Mouse (Mus musculus) embryo, embryonic 11 days (tissue): ENCODE measurements around the gene Kif27.
A peak's percentile ranks its signal among the peaks of the same experiment; 100 is the strongest.
"Not testable (repeated sequence)": the region's sequence is repeated elsewhere in the genome, so short reads cannot be mapped to it uniquely, and the experiment has no call there.

Experiments used
- DNase-seq: peaks from one replicate; pipeline ENCODE4 v3.0.0-alpha.2; 2015

The Kif27 gene

DNA sequence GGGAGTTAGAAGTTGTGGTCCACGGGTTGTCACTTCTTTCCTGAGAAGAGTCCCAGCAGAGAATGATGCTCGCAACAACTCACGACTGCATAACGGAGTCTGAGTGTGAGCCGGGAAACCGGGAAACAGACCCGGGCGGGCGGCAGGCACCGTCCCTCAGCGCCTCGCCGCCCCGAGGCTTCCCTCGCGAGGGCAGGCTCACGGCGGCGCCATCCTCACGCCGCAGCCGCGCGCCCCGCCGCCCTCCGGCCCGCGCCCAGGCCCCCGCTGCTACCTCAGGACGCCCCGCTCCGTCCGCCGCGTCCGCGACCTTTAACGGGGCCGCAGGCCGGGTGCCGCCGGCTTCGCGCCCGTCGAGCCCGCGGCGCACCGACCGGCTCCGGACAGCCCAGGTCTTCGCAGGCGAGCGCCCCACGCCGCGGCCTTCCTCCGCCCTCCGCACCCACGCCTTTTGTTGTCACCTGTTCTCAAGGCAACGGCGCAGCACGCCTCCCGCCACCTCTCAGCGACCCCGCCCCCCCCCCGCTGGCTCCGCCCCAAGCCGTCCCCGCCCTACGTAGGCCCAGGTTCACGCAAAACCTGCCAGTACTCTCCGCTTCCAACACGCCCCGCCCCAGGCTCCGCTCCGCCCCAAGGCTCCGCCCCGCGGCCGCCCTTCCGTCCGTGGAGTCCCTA lies at the start of gene Kif27:
Gene Kif27 (minus strand): TSS at position 494 of the 675 bp plus-strand sequence.
- peak; percentile 93 for DNase-seq

DNA sequence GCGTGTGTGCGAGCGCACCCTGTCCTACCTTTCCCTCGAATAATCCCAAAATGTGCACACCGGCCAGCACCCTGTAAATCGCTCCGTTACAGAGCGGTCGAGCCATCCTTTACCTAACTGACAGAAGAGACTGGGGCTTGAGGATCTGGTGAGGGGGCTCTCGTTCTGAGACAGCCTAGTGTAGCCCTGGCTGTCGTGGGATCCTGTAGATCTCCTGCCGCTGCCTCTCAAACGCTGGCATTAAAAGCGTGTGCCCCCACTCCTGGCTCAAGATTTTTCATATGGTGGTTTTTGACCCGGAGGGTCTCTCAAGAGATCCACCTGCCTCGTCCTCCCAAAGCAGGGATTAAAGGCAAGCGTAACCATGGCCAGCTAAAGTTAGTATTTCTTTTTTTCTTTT lies 44.3 kb upstream of the Kif27 start, which contains the start of gene Hnrnpk:
Gene Hnrnpk (minus strand): TSS at position 101 of the 400 bp plus-strand sequence.
- not testable (repeated sequence) for DNase-seq

DNA sequence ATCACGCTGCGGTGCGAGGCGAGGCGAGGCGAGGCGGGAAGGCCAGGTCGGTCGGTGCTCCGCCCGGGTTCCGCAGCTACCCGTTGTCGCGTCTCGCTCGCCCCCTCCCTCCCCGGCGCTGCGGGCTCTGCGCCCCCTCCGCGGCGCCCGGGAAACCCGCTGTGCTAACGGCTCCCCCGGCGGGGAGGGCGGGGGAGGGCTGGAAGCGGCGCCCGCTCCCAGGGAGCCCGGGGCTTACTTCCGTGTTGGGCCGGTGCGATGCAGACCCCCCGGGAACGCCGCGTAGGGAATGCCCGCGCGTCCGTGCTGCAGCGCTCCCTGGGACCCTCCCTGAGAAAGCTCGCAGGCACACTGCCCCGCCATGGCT lies 43.8 kb upstream of the Kif27 start:
- no peak for DNase-seq

DNA sequence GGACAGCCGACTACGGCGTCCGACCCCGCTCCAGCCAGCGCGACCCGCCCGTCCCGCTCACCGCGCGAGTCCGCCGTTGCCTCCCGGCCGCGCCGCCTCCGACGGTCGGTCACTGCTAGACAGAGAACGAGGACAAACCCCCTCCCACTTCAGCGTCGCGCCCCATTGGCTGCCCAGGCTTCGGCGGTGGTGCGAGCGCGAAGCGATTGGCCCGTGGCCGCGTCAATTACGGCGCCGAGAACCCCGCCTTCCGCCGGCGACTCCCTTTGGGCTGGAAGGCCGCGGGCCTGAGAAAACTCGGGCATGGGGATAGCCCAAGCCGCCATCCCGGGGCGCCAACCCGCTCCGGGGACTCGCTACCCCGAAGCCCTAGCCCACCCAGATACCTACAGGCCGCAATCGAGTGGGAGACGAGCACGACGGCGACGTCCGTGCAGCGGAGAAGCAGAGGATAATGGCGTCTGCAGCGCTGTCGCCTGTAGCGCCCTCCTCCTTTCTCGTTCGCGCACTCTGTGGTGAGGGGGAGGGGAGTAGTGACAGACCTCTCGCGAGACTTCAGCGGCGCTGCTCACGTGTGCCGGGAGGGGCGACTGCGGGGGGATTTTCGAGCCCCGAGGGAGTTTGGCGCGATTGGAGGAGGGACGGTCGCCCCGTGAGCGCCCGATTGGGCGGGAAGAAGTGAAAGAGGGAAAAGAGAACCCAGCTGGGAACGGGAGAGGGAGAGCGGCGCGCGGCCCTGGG lies 43.3 kb upstream of the Kif27 start, which contains the start of gene Rmi1:
Gene Rmi1 (plus strand): TSS at position 246 of the 741 bp plus-strand sequence.
- peak; percentile 99 for DNase-seq

DNA sequence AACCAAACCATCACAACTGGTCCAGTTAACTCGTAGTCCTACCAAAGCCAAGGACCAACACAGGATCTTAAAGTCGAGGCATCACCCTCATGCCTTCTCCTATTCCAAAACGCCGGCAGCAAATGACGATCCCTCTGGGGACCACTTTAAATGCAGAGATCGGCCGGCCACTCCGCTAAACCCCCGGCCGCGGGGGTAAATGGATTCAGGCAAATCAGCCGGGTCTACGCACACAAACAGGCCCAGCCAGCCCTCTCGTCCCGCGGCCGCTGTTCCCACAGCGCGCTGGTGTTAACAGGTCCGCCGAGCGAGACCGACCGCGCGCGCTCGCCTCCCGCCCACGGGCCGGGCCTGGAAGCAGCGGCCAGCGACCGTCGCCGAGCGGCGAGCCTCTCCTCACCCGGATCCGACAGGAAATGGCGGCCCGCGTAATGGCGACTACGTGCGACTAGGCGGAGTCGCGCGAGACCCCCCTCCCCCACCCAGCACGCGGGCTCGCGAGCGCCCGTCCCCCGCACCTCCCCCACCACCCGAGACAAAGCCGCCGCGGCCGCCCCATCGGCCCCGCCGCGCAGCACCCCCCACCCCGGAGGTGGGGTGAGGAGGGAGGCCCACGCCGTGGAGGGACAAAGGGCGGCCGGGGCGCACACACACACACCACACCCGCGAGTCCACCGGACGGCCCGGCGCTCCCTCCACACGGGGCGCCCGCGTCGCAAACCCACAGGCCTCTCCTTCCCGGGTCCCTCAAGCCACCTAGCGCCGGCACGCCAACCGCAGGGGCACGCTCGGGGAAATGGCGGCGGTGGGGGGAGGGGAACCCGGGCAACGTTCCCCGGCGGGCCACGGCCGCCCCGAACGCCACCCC lies 42.4 kb upstream of the Kif27 start:
- peak; percentile 91 for DNase-seq

DNA sequence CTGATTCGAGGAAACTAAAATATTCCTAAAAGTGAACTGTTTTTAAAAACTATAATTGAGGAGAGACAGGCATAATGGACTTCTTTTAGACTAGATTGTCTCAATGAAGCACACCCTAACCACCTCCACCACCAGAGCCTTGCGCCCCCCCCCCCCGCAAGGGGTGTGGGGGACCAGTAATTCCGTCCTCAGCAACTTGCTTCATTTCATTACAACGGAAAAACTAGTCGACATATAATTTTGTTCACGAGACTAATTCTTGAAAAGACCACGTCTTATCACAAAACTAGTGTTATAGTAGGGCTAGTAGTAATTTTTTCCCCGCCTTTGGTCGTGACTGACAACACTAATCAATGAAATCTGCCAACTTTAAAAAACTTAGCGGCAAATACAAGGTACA lies 41.7 kb upstream of the Kif27 start:
- peak; percentile 39 for DNase-seq

DNA sequence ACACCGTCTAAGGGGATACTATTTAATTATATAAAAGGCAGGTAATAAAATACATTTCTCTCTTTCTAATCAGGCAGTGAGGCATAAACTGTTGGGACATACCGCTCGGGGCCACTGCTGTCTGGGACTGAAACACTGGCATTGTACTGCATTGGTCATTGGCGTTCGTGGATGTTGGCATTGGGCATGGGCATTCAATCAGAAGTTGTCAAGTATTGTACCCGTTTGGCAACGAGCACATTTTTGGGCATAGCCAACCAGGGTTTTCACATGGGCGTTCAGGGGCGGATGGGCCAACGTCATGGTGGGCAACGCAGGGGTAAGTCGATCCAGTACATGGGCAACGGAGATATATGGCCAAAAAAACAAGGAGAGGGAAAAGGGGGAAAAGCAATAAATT lies 38.7 kb upstream of the Kif27 start:
- no peak for DNase-seq

DNA sequence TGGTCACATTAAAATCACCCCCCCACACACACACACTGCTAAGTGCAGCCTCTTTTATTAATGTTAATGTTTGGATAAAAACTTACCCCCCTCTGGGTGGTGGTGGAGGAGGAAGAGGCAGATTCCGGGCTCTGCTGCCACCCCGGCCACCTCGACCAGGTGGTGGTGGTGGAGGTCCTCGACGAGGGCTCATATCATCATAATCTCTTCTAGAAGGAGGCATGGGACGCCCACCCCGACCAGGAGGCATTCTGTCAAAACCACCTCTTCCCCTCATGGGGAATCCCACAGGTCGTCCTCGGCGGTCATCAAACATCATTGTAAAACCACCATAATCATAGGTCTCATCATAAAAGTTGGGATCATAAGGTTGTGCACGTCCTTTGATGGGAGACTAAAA lies 35.5 kb upstream of the Kif27 start:
- not testable (repeated sequence) for DNase-seq

DNA sequence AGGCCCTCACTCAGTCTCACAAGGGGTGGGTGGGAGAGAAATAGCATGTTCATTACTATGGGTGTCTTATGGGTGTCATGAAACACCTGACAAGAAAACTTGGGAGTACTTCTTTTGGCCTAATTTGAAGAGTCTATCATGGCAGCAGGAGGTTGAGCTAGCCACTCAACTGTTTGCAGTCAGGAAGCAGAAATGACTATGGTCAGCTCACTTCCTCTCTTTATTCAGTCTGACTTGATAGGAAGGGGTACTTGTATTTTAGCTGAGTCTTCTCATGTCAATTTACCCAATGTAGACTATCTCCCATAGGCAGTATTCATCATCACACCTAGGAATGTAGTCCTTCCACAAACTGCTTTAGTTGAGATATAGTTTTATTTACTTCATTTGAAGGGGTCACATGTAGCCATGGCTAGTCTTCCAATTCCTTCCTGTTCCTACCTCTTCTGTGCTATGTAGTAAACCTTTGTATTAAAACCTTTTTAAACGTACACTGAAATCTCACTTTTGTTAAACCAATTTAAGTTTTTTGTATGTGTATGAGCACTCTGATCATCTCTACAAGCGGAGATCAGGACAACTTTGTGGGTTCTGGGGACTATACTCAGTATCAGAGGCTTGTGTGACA lies 30.5 kb upstream of the Kif27 start:
- peak; percentile 12 for DNase-seq

DNA sequence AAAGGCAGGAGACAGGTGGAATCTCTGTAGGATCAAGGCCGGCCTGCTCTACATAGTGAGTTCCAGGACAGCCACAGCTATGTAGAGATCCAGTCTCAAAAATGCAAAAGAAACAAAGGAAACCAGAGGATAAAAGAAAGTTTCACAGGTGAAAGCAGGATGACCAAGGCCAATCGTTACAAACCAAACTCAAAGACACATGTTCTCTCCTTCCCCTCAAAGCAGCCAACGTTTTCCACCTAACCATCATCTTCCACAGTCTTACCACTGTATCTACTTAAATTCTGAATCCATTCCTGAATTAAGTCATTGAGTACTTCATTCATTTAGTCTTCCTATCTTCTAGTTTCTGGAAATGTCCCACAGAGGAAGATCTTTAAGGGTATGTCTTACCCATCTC lies 29.5 kb upstream of the Kif27 start:
- no peak for DNase-seq

DNA sequence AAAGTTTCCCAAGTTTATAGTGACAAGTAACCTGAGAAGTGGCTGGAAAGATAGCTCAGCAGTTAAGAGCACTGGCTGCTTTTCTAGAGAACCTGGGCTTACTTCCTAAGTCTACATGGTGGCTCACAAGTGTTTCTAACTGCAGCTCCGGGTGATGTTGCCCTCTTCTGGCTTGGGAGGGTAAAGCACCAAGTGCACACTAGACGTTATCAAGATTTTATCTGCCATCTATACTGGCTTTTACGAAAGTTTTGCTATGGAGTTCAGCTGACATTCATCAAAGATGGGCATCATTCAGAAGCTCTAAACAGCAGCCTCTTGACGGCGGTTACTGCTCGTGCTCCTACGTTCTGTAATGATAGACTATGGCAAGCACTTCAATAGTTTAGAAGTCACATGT lies 29.0 kb upstream of the Kif27 start:
- DNase-seq = peak; percentile 79

DNA sequence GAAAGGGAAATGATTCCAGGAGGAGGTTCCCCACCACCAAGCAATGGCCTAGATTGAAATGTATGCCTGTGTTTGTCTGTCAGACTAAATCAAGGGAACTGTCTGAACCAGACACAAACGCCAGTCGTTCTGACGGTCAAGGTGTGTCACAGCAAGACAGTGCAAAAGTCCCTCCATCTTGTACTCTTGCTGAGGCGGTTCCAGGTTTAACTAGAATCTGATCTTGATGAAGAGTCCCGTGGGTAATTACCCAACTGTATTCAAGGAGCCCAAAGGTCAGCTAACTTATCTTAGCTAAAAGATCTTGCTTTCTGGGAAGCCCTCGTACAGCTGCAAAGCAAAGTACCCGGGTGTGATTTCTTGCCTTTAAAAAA lies 26.6 kb upstream of the Kif27 start:
- no peak for DNase-seq

DNA sequence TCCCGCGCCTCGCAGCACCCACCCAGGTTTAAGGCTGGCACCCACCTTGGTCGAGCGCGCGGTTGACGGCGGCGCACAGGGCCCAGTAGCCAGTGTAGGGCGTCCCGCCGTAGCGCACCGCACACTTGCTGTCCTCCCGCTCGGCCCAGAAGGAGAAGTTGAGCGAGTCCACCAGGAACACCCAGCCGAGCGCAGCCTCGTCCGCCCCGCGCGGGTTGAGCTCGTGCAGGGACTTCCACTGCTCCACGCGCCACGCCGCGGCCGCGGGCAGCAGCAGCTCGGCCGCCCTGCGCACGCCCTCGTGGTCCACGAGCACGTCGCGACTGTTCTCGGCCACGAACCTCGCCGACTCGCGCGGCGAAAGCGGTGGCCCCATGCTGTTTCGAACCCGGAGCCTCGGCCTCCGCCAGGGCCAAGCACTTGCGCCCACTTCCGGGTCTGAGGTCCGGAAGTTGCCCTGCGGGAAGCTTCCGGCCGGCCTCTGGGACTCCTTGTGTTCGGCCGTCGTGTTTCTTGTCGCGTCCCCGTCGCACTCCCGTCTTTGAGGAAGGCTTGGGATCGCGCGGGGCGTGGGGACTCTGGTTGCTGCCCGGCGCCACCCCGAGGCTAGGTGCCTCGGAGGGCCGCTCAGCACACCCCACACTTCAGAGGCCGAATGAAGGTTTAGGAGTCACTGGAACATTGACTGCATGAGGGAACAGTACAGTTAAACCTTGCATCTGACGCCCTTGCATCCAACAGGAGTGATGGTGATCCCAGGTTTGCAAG lies 26.0 kb upstream of the Kif27 start, which contains the start of gene 2210016F16Rik:
Gene 2210016F16Rik (minus strand): TSS at position 447 of the 768 bp plus-strand sequence.
- peak; percentile 87 for DNase-seq

DNA sequence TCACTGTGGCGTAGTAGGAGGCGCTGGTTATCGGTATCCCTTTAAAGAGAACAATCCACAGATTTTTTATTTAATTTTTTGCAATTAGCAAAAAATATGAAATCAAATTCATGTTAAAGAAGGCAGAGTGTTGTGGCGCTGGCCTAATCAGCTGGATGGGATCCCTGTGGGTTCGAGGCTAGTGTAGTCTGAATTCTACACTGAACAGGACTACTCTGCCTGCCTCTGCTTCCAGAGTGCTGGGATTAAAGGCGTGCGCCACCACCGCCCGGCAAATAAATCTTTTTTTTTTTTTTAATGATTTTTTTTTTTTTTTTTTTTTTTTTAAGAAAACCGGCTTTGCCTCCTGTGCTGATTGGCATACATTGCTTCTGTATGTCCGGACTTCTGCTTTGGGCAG lies 25.4 kb upstream of the Kif27 start:
- DNase-seq = no peak

DNA sequence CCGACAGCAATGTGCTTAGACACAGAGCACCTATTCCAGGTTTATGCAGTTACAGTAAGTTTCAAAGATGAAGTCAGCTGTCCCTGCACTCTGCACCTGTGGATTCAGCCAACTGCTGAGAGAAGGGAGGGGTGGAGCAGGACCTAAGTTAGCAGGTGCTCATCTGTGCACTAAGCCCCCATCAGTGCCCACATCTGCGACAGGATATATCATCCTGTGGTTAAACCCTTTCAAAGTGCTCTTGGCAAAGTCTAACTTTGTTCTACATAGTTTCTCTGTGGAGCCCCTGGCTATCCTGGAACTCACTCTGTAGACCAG lies 14.2 kb upstream of the Kif27 start:
- no peak for DNase-seq

DNA sequence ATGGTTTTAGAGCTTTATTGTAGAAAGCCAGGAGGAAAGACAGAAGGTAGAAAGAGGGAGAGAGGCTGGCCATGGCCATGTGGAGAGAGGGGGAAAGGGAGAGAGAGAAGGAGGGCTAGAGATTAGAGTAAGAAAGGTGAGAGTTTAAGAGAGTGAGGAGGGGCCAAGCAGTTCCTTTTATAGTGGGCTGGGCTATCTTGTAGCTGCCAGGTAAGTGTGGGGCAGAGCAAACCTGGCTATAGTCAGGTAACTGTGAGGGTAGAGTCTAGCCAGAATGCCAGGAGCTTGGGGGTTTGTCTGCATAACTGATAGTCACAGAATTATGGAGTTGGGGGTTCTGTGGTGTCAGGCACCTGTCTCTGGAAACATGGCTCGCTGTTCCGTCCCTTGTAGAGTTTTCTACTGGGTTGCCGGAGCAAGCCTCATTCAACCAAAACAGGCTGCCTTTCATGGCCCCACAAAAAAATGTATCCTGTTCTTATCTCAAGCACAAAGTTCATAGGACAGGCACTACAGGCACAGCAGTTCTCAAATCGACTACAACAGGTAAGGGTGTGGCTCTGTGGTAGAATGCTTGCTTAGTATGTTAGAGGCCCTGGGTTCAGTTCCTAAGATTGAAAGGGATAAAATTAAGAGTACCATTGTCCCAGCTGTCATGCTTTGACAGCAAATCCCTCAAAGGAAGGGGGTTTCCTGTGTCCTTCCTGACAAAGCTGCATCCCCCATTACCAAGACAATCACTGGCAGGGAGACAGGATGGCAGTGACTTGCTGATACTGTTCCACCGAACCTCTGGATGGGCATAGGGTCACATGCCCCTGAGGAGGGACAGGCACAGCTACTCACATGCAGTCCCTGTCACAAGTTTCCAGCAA lies 13.6 kb upstream of the Kif27 start:
- no peak for DNase-seq

DNA sequence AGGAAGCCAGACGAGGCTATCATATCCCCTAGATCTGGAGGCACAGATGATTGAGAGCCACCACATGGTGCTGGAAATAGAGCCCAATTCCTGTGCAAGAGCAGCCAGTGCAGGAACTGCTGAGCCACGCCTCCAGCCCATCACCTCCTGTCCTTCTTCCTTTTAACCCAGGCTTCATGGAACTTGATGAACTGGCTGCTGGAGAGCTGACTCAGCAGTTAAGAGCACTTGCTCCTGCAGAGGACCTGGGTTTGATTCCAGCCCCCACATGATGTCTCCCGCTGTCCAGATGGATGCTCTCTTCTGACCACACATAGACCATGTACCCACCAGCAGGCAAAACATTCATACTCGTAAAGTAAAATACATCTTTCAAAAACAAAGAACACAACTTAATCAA lies 9.9 kb upstream of the Kif27 start:
- DNase-seq = no peak

DNA sequence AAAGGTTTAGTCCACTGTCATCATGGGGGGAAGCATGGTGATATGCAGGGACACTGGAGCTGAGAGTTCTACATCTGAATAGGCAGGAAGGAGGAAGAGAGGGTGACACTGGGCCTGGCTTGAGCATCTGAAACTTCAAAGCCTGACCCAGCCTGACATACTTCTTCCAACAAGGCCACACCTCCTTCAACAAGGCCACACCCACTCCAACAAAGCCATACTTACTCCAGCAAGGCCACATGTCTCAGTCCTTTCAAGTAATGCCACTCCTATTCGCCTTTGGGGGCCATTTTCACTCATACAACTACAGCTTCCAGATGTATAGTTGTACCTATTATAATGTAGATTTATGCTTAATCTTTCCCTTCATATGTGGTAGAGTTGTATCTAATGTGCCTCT lies 8.7 kb upstream of the Kif27 start:
- DNase-seq = no peak

DNA sequence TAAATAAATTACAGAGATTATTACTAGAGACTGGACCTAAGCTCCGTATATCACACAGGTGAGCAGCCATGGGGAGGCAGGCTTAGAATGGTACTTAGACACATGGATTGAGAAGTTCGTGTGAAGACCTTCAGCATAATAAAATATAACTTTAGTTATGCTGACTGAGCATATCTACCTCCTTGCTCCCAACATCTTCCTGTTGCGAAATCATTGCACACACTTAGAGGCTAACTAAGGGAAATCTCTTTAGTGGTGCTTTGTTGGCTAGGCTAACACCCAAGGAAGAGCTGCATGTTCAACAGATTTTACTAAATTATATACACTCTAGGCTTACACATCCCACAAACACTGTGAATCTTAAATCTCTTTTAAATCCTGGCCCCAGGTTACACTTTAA lies 7.5 kb upstream of the Kif27 start:
- DNase-seq = no peak

DNA sequence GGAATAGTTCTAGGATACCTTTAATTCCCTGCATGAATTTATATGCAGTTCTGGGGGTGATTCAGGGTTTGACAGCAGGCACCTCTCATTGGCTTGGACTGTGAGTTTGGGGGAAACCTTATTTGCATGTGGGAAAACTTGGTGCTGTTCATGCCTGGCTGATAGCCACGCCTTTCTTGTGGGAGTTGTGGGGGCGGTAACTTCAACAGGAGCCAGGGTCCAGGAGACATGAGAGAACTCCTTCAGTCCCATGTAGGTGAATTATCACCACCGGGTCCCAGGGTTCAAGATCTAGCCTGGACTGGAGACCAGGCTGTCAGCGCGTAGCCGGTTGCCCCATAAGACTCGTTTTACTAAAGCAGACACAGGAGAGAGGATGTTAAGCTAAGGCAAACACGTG lies 6.3 kb upstream of the Kif27 start:
- not testable (repeated sequence) for DNase-seq
